Mouse (Mus musculus) cerebellum, postnatal 4 days (tissue): ENCODE measurements around the gene Prx.
"Not testable (repeated sequence)": the region's sequence is repeated elsewhere in the genome, so short reads cannot be mapped to it uniquely, and the experiment has no call there.

Source experiments
- DNase-seq, 2 experiments: peaks; one replicate each; pipeline ENCODE4 v3.0.0; 2022; ENCODE audit warnings: low spot score in 2 of 2, mixed read lengths in 1 of 2

Gene Prx

GRCm38 (mm10) chr7:27483860-27484259 is 15.3 kb upstream of the Prx start:
- DNase-seq: no peak

GRCm38 (mm10) chr7:27486102-27486769 is 12.9 kb upstream of the Prx start:
- DNase-seq: no peak

- peak; percentile 93 to 97 for DNase-seq
Observed at GRCm38 (mm10) chr7:27486770-27487697, 12.1 kb upstream of the Prx start, which contains the start of gene Sertad1. TSS of gene Sertad1 (plus strand) at chr7:27486910.

- peak in 1 of 2 experiments; percentile 29 for DNase-seq
Observed at GRCm38 (mm10) chr7:27487740-27488268, 11.3 kb upstream of the Prx start.

DNA sequence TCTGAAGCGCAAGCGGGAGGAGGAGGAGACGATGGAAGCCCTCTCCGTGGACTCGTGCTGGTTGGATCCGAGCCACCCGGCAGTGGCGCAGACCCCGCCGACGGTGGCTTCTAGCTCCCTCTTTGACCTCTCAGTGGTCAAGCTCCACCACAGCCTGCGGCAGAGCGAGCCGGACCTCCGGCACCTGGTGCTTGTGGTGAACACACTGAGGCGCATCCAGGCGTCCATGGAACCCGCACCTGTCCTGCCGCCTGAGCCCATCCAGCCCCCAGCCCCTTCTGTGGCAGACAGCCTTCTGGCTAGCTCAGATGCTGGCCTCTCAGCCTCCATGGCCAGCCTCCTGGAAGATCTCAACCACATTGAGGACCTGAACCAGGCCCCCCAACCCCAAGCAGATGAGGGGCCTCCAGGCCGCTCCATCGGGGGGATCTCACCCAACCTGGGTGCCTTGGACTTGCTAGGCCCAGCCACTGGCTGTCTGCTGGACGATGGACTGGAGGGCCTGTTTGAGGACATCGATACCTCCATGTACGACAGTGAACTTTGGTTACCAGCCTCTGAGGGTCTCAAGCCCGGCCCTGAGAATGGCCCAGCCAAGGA is 9.8 kb upstream of the Prx start:
- no peak for DNase-seq

GRCm38 (mm10) chr7:27490227-27490542 is 8.9 kb upstream of the Prx start:
- no peak for DNase-seq

GRCm38 (mm10) chr7:27490543-27491329 is 8.4 kb upstream of the Prx start:
- DNase-seq: peak; percentile 46 to 74

- DNase-seq: no peak
Observed at GRCm38 (mm10) chr7:27491856-27492255, 7.3 kb upstream of the Prx start.

GRCm38 (mm10) chr7:27493022-27493421 is 6.1 kb upstream of the Prx start:
- no peak for DNase-seq

DNA sequence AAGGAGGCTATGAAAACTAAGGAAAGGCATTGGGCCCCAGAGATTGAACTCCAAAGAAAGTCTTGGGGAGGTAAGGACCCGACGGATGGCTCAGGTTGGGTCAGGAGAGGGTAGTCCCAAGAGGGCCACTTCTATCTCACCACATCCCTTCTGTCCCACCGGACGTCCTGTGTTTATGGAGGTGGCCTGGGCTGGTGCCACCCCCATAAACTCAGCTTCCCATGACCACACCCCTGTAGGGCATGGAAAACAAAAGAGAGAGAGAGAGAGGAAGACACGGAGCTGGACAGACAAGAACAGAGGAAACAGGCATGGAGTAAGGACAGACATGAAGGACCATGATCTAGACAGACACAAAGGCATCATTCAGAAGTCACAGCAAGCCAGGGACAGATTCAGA is 5.7 kb upstream of the Prx start:
- DNase-seq: no peak

DNA sequence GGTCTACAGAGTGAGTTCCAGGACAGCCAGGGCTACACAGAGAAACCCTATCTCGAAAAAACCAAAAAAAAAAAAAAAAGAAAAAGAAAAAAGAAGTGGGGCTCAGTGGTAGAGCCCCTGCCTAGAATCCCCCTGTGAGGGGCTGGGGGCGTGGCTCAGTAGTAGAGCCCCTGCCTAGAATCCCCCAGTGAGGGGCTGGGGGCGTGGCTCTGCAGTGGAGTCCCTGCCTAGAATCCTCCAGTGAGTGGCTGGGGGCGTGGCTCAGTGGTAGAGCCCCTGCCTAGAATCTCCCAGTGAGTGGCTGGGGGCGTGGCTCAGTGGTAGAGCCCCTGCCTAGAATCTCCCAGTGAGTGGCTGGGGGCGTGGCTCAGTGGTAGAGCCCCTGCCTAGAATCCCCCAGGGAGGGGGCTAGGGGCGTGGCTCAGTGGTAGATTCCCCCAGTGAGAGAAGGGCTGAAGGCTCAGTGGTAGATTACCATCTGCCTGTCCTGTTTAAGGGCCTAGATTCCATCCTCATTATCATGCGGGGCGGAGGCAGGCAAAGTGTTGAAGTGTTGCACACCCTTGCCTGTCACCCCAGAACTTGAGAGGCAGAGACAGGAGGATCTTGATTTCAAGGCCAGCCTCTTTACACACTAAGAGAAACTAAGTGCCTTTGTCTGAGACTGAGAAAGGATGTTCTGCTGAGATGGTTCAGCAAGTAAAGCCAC is 4.3 kb upstream of the Prx start:
- DNase-seq: not testable (repeated sequence)

GRCm38 (mm10) chr7:27501620-27502019 is 2.5 kb downstream of the Prx start:
- DNase-seq: no peak

DNA sequence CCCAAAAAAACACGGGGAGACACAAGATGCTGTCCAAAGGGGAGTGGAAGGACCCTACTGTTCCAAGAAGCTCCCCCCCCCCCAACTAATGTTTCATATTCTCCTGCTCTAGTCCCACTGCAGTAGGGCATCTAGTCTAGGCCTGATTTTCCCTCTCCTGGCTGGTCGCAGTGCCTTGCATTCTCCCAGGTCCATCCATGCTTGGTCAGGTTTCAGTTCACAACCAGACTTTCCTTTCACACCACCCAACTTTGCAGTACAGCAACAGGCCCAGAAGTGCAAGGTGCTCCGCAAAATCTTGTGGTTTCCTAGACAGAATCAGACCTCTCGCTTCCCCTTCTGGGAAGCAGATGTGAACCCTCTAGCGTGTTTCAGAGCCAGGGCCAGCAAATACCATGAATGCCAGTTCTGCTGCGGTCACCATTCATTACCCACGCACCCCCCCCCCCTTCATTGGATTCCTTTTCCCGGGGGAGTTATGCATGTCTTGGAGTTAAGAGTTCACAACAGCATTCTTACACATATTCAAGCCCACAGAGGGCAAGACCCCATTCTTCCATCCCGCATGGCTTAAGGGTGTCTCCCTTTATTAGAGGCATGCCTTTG is 7.7 kb downstream of the Prx start:
- no peak for DNase-seq

- peak; percentile 88 to 94 for DNase-seq
Observed at GRCm38 (mm10) chr7:27507711-27508647, 8.9 kb downstream of the Prx start.

DNA sequence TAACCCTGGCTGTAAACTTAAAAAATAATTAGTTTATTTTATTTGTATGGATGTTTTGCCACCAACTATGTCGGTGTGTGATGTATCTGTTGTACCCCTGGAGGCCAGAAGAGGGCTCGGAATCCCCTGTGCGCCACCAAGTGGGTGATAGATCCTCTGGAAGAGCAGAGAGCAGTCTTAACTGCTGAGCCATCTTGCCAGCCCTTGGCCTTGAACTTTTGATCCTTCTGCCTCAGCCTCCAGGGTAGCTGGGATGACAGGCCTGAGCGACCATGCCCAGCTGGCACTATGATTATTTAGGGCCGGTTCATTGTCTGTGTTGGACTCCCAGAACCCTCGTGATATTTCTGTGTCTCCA is 9.5 kb downstream of the Prx start:
- DNase-seq: peak in 1 of 2 experiments; percentile 56

DNA sequence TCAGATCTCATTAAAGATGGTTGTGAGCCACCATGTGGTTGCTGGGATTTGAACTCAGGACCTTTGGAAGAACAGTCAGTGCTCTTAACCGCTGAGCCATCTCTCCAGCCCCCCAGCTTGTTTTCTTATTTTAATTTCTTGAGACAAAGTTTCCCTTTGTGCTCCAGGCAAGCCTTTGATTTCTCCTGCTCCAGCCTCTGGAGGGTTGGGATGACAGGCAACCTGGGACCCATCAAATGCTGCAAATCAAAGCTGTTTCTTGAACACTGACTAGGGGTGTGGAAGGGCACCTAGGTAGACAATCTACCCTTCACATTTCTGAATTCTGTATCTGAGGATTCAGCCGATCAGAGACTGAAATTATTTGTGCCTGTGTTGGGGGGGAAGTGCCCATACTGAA is 11.7 kb downstream of the Prx start:
- DNase-seq: no peak

DNA sequence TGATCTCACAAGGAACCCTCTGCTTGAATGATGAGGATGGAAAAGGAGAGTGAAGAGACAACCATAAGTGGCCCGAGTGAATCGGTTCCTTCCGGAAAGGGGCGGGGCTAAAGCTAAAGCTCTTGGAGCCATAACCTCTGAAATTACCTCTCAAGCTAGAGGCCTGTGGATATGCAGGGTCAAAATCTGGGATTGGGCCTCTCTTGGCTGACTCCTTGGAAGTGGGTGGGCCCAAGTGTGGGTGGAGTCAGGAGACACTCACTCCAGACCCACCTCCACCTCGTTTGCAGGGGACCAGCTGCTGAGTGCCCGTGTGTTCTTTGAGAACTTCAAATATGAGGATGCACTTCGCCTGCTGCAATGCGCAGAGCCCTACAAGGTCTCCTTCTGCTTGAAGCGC is 15.8 kb downstream of the Prx start:
- no peak for DNase-seq

- DNase-seq: no peak
Observed at GRCm38 (mm10) chr7:27518314-27518713, 19.2 kb downstream of the Prx start.

DNA sequence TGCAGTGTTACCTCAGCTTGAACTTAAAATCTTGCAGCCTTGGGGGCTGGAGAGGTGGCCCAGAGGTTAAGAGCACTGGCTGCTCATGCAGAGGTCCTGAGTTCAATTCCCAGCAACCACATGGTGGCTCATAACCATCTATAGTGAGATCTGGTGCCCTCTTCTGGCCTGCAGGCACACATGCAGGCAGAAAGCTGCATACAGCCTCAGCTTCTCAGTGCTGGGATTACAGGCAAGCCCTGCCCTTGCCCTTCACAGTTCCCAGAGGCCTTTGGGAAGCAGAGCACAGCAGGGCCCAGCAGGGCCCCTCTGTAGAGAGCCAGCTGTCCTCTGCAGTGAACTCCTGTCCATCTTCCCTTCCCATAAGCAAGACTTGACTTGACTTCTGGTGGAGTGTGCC is 21.0 kb downstream of the Prx start:
- DNase-seq: no peak

DNA sequence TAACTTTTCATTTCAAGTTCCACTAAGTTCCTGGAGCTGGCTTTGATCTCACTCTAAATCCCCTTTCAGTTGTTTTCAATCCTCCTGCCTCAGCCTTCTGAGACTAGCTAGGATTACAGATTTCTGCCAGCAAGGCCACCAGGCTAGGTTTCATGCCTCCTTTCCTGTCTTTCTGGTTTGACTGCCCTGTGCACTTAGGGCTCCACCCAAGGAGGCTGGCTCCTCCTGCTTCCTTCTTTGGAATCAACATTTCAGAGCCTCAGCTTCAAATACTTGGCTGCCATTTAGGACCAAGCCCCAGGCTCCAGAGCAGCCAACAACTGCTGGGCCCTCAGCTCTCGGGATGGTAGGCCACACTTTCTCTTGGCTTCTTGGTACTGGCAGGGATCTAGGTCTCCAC is 21.5 kb downstream of the Prx start:
- DNase-seq: no peak
